Mouse (Mus musculus) hindbrain, embryonic 16.5 days (tissue): ENCODE measurements at regions not wholly inside any gene's neighbourhood (a gene's known extent, or its start where the extent isn't known, plus 50 kb on each side); places are given as distances from the start of the nearest gene placed in this dataset.
"Not testable (repeated sequence)": the region's sequence is repeated elsewhere in the genome, so short reads cannot be mapped to it uniquely, and the experiment has no call there.

ENCODE experiments used
- ATAC-seq: fragments of 200-750 bp; cut with Nextera tagmentation; 2 replicates; pipeline ENCODE4 v1.8.0; 2017; ENCODE audit warnings: moderate TSS enrichment, moderate library complexity
- H3K27ac ChIP-seq: fragments of 300-500 bp; sonication (generic); 2 replicates; pipeline ENCODE4 v1.5.1; 2014; ENCODE audit warnings: low read depth, mild to moderate bottlenecking, control low read depth, low read length, moderate library complexity
- H3K27me3 ChIP-seq: fragments of 300-500 bp; sonication (generic); replicated peaks from 2 replicates; pipeline ENCODE4 v1.6.1; 2014; ENCODE audit warnings: low read length; ENCODE audit not compliant: control insufficient read depth, insufficient read depth
- H3K36me3 ChIP-seq: fragments of 300-500 bp; sonication (generic); 2 replicates; pipeline ENCODE4 v1.6.1; 2014; ENCODE audit warnings: mild to moderate bottlenecking, low read length, moderate library complexity, mixed read lengths; ENCODE audit not compliant: control insufficient read depth, insufficient read depth
- H3K4me1 ChIP-seq: fragments of 300-500 bp; sonication (generic); 2 replicates; pipeline ENCODE4 v1.6.1; 2014; ENCODE audit warnings: low read depth, low read length; ENCODE audit not compliant: control insufficient read depth, insufficient read depth
- H3K4me2 ChIP-seq: fragments of 300-500 bp; sonication (generic); 2 replicates; pipeline ENCODE4 v1.6.1; 2014; ENCODE audit warnings: mild to moderate bottlenecking, low read length, control low read depth, moderate library complexity
- H3K4me3 ChIP-seq: fragments of 300-500 bp; sonication (generic); 2 replicates; pipeline ENCODE4 v1.5.1; 2014; ENCODE audit warnings: mild to moderate bottlenecking, low read length, control low read depth, moderate library complexity
- H3K9ac ChIP-seq: fragments of 300-500 bp; sonication (generic); 2 replicates; pipeline ENCODE4 v1.6.1; 2014; ENCODE audit warnings: low read depth, mild to moderate bottlenecking, control low read depth, low read length, moderate library complexity
- H3K9me3 ChIP-seq: fragments of 300-500 bp; sonication (generic); 2 replicates; pipeline ENCODE4 v1.6.1; 2014; ENCODE audit warnings: mild to moderate bottlenecking, low read length, moderate library complexity; ENCODE audit not compliant: control insufficient read depth
- WGBS: fragments of 180-500 bp; shearing (Covaris S2); extraction: QIAGEN DNeasy Blood & Tissue Kit; methylation state at CpG from one replicate; pipeline ENCODE4 v1.1.7; 2014; 5-methylcytosine and 5-hydroxymethylcytosine counted together

DNA sequence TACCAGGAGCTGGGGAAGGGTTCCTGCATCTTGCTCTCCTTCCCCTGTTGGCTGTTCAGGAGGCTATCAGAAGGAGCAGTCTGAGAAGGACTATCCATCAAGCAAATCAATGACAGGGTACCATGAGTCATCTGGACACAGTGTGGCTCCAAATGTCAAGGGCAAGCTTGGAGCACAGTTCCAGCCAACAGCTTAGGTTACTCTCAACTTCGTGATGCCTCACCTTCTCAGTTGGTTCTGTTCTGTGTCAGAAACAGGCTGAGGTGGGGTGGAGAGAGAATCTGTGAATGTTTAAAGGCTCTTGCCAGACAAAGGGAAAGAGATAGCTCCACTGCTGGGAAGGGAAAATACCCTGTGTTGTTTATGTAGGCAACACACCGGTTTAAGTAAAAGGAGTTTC, 141.9 kb downstream of the Ube2e3 start:
- Histone ChIP-seq H3K27me3 (no peaks in the 10 kb centered on the region), H3K27ac (no peak overlapping the region), H3K4me2 (no peak overlapping the region), H3K9ac (no peak overlapping the region), H3K4me3 (no peak overlapping the region), H3K36me3 (no peaks in the 10 kb centered on the region), H3K9me3 (no peaks in the 10 kb centered on the region), H3K4me1 (no peaks in the 10 kb centered on the region)
- no peak for ATAC-seq
- 67% methylated on average over 2 of the region's 2 CpGs for WGBS

- WGBS: 76% methylated on average over 2 of the region's 2 CpGs
- no peaks in the 10 kb centered on the region for H3K36me3 ChIP-seq
These were observed 142.3 kb downstream of the Ube2e3 start for GRCm38 (mm10) chr2:79010273-79010672.

DNA sequence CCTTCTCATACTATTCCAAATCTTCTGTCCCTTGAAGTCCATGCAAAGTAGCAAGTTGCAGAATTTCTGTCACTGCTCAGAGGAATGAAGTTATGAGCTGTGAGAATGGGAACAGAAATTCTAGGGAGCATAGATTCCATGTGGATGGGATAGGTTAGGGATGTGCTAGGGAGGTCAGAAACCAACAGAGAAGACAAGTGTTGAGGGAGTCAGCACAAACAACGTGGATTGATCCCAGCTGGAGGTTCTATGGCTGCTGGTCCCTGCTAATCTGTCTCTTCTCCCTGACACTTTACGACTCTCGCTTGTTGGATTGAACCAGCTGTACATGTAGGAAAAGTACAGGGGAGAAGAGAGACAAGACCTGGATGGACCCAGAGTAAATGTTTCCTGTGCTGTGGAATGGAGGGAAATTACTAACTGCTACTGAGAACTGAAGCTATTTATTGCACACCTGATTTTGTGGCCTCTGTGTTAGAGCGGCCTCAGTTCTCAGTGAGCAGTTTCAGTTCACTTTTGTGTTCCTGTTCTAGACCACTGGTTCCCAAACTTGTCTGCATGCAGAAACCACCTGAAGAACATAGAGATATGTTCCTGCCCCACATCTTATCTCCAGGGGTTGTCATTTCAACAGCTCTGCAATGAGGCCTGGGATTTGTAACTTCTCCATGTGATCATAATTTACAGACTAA, 151.0 kb downstream of the Ube2e3 start:
- Histone ChIP-seq H3K4me3 (no peak overlapping the region), H3K4me2 (no peak overlapping the region), H3K36me3 (no peaks in the 10 kb centered on the region), H3K27me3 (no peaks in the 10 kb centered on the region), H3K9me3 (no peaks in the 10 kb centered on the region), H3K4me1 (no peaks in the 10 kb centered on the region), H3K27ac (no peak overlapping the region), H3K9ac (no peak overlapping the region)
- 82% methylated on average over 4 of the region's 4 CpGs for WGBS
- no peak for ATAC-seq

More at GRCm38 (mm10) chr2:79010273-79010672, 142.3 kb downstream of the Ube2e3 start:
- Histone ChIP-seq H3K9ac (no peak overlapping the region), H3K4me3 (no peak overlapping the region), H3K9me3 (no peaks in the 10 kb centered on the region), H3K27me3 (no peaks in the 10 kb centered on the region), H3K27ac (no peak overlapping the region), H3K4me1 (no peaks in the 10 kb centered on the region), H3K4me2 (no peak overlapping the region)
- no peak for ATAC-seq

GRCm38 (mm10) chr2:79022954-79023353, 155.0 kb downstream of the Ube2e3 start:
- no peaks in the 10 kb centered on the region for H3K4me1 ChIP-seq
- no peak overlapping the region for H3K4me3 ChIP-seq
- WGBS: 83% methylated on average over 2 of the region's 2 CpGs
- H3K36me3 ChIP-seq: no peaks in the 10 kb centered on the region
- no peaks in the 10 kb centered on the region for H3K27me3 ChIP-seq
- no peaks in the 10 kb centered on the region for H3K9me3 ChIP-seq
- H3K4me2 ChIP-seq: no peak overlapping the region
- H3K27ac ChIP-seq: no peak overlapping the region
- no peak for ATAC-seq
- H3K9ac ChIP-seq: no peak overlapping the region

- no peak for ATAC-seq
- no peaks in the 10 kb centered on the region for H3K9me3 ChIP-seq
- WGBS: 89% methylated on average over 4 of the region's 4 CpGs
- H3K36me3 ChIP-seq: no peaks in the 10 kb centered on the region
- H3K27me3 ChIP-seq: no peaks in the 10 kb centered on the region
- no peak overlapping the region for H3K9ac ChIP-seq
- no peak overlapping the region for H3K4me3 ChIP-seq
- H3K4me1 ChIP-seq: no peaks in the 10 kb centered on the region
- H3K4me2 ChIP-seq: no peak overlapping the region
- no peak overlapping the region for H3K27ac ChIP-seq
These were observed 157.8 kb downstream of the Ube2e3 start for GRCm38 (mm10) chr2:79025678-79026077.

- H3K9ac ChIP-seq: no peak overlapping the region
- H3K4me1 ChIP-seq: no peaks in the 10 kb centered on the region
- H3K4me3 ChIP-seq: no peak overlapping the region
- 39% methylated on average over 1 of the region's 1 CpGs for WGBS
- no peaks in the 10 kb centered on the region for H3K36me3 ChIP-seq
- no peaks in the 10 kb centered on the region for H3K27me3 ChIP-seq
- H3K27ac ChIP-seq: no peak overlapping the region
- no peaks in the 10 kb centered on the region for H3K9me3 ChIP-seq
- H3K4me2 ChIP-seq: no peak overlapping the region
- no peak for ATAC-seq
These were observed 163.1 kb downstream of the Ube2e3 start for GRCm38 (mm10) chr2:79030990-79031389.

DNA sequence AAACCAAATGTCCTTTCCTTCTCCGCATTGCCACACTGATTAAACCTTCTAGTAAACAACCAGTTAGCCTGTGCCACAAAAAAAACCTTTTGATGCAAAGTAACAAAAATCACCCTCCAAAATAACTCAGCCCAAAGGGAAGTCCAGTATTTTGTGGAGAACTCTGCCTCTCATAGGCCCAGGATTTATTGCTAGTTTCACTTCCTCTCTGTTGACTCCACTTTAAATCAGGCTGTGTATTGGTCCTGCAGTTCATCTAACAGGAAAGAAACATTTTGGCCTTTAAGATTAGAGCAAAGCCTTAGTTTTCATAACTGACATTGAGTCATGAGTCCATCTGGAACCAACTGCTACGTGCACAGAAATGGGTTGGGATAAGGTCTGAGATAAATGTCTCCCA, 168.4 kb downstream of the Ube2e3 start:
- Histone ChIP-seq H3K27me3 (no peaks in the 10 kb centered on the region), H3K9me3 (no peaks in the 10 kb centered on the region), H3K4me2 (no peak overlapping the region), H3K27ac (no peak overlapping the region), H3K36me3 (no peaks in the 10 kb centered on the region), H3K4me1 (no peaks in the 10 kb centered on the region), H3K9ac (no peak overlapping the region), H3K4me3 (no peak overlapping the region)
- no peak for ATAC-seq
- 89% methylated on average over 2 of the region's 2 CpGs for WGBS

DNA sequence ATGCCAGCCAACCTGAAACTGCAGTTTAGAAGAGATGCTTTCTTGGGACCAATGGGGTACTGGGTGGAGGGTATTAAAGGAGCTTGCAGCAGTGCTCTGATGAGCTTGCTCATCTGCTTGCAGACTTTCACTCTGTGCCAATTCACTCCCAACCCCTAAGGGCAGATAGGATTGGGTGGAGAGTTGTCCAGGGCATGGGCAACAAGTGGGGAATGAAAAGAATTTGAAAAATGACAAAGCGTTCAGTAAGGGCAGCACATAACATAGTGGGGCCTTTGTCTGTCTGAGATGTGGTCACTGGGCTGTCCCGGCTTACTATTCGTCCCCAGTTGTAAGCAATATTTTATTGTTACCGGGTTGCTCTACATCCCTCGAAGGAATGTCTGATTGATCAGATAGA, 170.7 kb downstream of the Ube2e3 start:
- no peak overlapping the region for H3K9ac ChIP-seq
- no peaks in the 10 kb centered on the region for H3K36me3 ChIP-seq
- no peak overlapping the region for H3K4me3 ChIP-seq
- 25% methylated on average over 5 of the region's 5 CpGs for WGBS
- no peak overlapping the region for H3K4me2 ChIP-seq
- H3K27me3 ChIP-seq: no peaks in the 10 kb centered on the region
- no peak overlapping the region for H3K27ac ChIP-seq
- H3K4me1 ChIP-seq: no peaks in the 10 kb centered on the region
- H3K9me3 ChIP-seq: no peaks in the 10 kb centered on the region
- ATAC-seq: no peak

GRCm38 (mm10) chr2:79044804-79045203, 176.9 kb downstream of the Ube2e3 start:
- 83% methylated on average over 3 of the region's 3 CpGs for WGBS
- not testable (repeated sequence) for H3K4me3 ChIP-seq, H3K4me2 ChIP-seq, H3K4me1 ChIP-seq, ATAC-seq, H3K9me3 ChIP-seq, H3K9ac ChIP-seq, H3K27me3 ChIP-seq, H3K27ac ChIP-seq, H3K36me3 ChIP-seq

DNA sequence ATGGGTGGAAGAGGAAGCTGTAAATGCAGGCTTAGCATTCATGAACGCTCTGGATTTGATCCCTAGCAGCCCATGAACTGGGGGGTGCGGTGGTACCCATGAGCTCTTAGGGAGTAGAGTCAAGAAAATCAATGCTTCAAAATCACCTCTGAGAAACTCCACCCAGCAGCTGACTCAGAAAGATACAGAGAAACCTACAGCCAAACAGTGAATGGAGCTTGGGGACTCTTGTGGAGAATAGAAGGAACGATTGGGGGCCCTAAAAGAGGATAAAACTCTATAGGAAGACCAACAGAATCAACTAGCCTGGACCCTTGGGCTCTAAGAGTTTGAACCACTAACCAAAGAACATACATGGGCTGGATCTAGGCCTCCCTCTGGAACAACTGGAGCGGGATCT, 177.6 kb downstream of the Ube2e3 start:
- H3K4me1 ChIP-seq: no peaks in the 10 kb centered on the region
- no peak overlapping the region for H3K9ac ChIP-seq
- H3K36me3 ChIP-seq: no peaks in the 10 kb centered on the region
- no peak overlapping the region for H3K4me3 ChIP-seq
- H3K9me3 ChIP-seq: no peaks in the 10 kb centered on the region
- no peaks in the 10 kb centered on the region for H3K27me3 ChIP-seq
- H3K4me2 ChIP-seq: no peak overlapping the region
- 82% methylated on average over 4 of the region's 4 CpGs for WGBS
- H3K27ac ChIP-seq: no peak overlapping the region
- no peak for ATAC-seq
